Mouse (Mus musculus) myocyte (in vitro differentiated cells): ENCODE measurements around the gene Cfap61.

ENCODE experiments used
- CEBPB ChIP-seq: IDR thresholded peaks from 2 replicates; pipeline ENCODE4 v1.6.1; 2011; ENCODE audit warnings: mild to moderate bottlenecking, moderate library complexity; ENCODE audit not compliant: poor library complexity, insufficient read depth, severe bottlenecking
- E2F4 ChIP-seq: IDR thresholded peaks from one replicate; pipeline ENCODE4 v1.6.1; 2011; ENCODE audit warnings: mild to moderate bottlenecking, control low read depth, moderate library complexity; ENCODE audit not compliant: insufficient read depth
- MAX ChIP-seq: IDR thresholded peaks from one replicate; pipeline ENCODE4 v1.6.1; 2011; ENCODE audit warnings: low read depth, mild to moderate bottlenecking, control low read depth
- MYOD1 ChIP-seq, 3 experiments: IDR thresholded peaks; one replicate each; pipeline ENCODE4 v1.6.1; 2011; ENCODE audit warnings: control low read depth in 2 of 3, low read depth in 2 of 3, mild to moderate bottlenecking in 2 of 3, moderate library complexity in 1 of 3; ENCODE audit not compliant: insufficient read length in 2 of 3, control insufficient read depth in 1 of 3
- MYOG ChIP-seq, 3 experiments: IDR thresholded peaks; one replicate each; pipeline ENCODE4 v1.6.1; 2011; ENCODE audit warnings: control low read depth in 2 of 3, low read depth in 2 of 3, mild to moderate bottlenecking in 2 of 3; ENCODE audit not compliant: insufficient read length in 2 of 3, control insufficient read depth in 1 of 3, insufficient read depth in 1 of 3
- POLR2A ChIP-seq: IDR thresholded peaks from one replicate; pipeline ENCODE4 v1.6.1; 2011; ENCODE audit warnings: low read depth, mild to moderate bottlenecking, control low read depth, moderate library complexity; ENCODE audit not compliant: insufficient read length
- TCF12 ChIP-seq: IDR thresholded peaks from one replicate; pipeline ENCODE4 v1.6.1; 2011; ENCODE audit warnings: mild to moderate bottlenecking, control low read depth; ENCODE audit not compliant: poor library complexity, insufficient read depth, severe bottlenecking
- USF1 ChIP-seq: IDR thresholded peaks from one replicate; pipeline ENCODE4 v1.6.1; 2011; ENCODE audit warnings: low read depth, mild to moderate bottlenecking, control low read depth, moderate library complexity

DNA sequence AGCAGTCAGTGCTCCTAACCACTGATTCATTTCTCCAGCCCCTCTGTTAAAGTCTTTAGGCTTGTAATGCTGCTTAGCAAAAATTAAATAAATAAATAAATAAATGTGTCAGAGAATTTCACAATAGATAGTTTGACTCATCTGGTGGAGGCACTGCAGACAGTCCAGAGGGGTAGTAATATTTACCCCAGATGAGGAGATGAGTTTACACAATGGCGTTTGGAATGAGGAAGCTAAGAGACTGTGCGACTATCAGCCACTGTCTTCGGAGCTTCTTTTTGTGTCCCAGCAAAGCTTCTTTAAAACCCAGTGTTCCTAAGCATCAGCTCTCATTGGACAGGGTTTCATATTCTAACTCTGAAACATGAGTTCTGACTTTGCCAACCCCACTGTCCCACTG, 165.3 kb downstream of the Cfap61 start:
- TF ChIP-seq POLR2A (no peak), MAX (no peak), USF1 (no peak), E2F4 (no peak), TCF12 (no peak), MYOD1 (IDR thresholded peaks at IDR 0.05; ENCODE audit: control insufficient read depth in 1 of 3, insufficient read length in 2 of 3, low read depth in 2 of 3) (no peak), MYOG (IDR thresholded peaks at IDR 0.05; ENCODE audit: control insufficient read depth in 1 of 3, insufficient read depth in 1 of 3, insufficient read length in 2 of 3, low read depth in 2 of 3) (no peak), CEBPB (no peak)
